Mouse (Mus musculus) lung, adult 2 months (tissue): ENCODE results near the gene Lyzl4.

Experiments
- CTCF ChIP-seq: fragments of 200-500 bp; IDR thresholded peaks from 2 replicates; pipeline ENCODE4 v1.5.1; 2011; ENCODE audit warnings: mild to moderate bottlenecking, low read length, control low read depth; ENCODE audit not compliant: insufficient read depth
- POLR2A ChIP-seq: fragments of 200-500 bp; IDR thresholded peaks from 2 replicates; pipeline ENCODE4 v1.6.1; 2011; ENCODE audit warnings: low read depth, mild to moderate bottlenecking, control low read depth, low read length, borderline replicate concordance; ENCODE audit errors: extremely low read depth

DNA sequence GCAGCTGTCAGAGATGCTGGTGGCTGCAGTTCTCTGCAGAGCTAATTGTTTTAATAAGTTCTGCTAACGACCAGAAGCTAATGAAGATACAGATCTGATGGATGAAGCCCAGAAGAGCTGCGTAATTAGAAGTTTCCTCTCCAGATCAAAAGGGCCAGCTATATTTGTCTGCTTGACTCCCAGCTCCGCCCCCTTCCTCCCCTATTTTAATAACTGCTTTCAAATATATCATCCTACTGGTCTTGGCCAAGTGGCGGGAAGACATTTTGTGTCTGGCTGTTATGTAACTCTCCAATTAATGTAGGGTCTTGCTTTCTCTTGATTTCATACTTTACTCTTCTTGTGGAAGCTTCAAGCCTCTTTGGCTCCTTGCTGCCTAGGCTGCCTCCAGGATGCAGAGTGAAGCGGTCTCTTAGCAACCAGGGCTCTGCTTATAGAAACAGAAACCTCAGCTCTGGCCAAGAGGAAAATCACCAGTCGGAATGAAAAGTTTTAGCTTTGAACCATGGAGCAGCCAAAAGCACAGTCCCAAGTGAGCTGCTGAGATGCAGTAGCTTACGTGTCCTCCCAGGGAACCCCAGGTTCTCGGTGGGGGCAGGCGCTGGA, 86.4 kb downstream of the Lyzl4 start:
- TF ChIP-seq CTCF (no peak), POLR2A (no peak)
